Mouse (Mus musculus) MEL (cell line): ENCODE measurements around the gene Gm20422.

Experiments
- CTCF ChIP-seq, 3 experiments: IDR thresholded peaks in 2 of 3; conservative IDR thresholded peaks in 1 of 3; 2 replicates each; pipeline ENCODE4 v1.5.1; 2011 to 2012; ENCODE audit warnings: low read length in 3 of 3, low read depth in 2 of 3, mild to moderate bottlenecking in 2 of 3, improper control_type of control experiment in 1 of 3, inconsistent platforms in 1 of 3, mixed read lengths in 1 of 3, moderate library complexity in 1 of 3; ENCODE audit not compliant: control insufficient read depth in 1 of 3, insufficient read depth in 1 of 3, poor library complexity in 1 of 3, severe bottlenecking in 1 of 3
- GATA1 ChIP-seq: IDR thresholded peaks from 2 replicates; pipeline ENCODE4 v1.6.1; 2011; ENCODE audit warnings: low read depth, low read length, improper control_type of control experiment
- MAX ChIP-seq: IDR thresholded peaks from 2 replicates; pipeline ENCODE4 v1.6.1; 2011; ENCODE audit warnings: low read length, improper control_type of control experiment
- NELFE ChIP-seq: IDR thresholded peaks from 2 replicates; pipeline ENCODE4 v1.6.1; 2011; ENCODE audit warnings: low read depth, low read length, improper control_type of control experiment
- POLR2AphosphoS2 ChIP-seq: IDR thresholded peaks from 2 replicates; pipeline ENCODE4 v1.6.1; 2011; ENCODE audit warnings: low read length, improper control_type of control experiment
- TCF12 ChIP-seq: IDR thresholded peaks from 2 replicates; pipeline ENCODE4 v1.6.1; 2014; ENCODE audit warnings: low read depth, mild to moderate bottlenecking, inconsistent platforms, low read length, improper control_type of control experiment, moderate library complexity
- USF1 ChIP-seq: IDR thresholded peaks from 2 replicates; pipeline ENCODE4 v1.6.1; 2014; ENCODE audit warnings: low read depth, mild to moderate bottlenecking, inconsistent platforms, low read length, improper control_type of control experiment, moderate library complexity

- no peak for TF ChIP-seq GATA1
- TF ChIP-seq CTCF (IDR thresholded peaks at IDR 0.05 in 2 of 3, conservative IDR thresholded peaks at IDR 0.05 in 1 of 3; ENCODE audit: control insufficient read depth in 1 of 3, insufficient read depth in 1 of 3, low read depth in 2 of 3, low read length in 3 of 3, poor library complexity in 1 of 3, severe bottlenecking in 1 of 3), result no peak
- no peak for TF ChIP-seq POLR2AphosphoS2
- TF ChIP-seq MAX, result no peak
- no peak for TF ChIP-seq USF1
- TF ChIP-seq TCF12, result no peak
- TF ChIP-seq NELFE, result no peak
Observed at GRCm38 (mm10) chr8:69789105-69789504, 14.4 kb upstream of the Gm20422 start.
